Mouse (Mus musculus): ENCODE results near the gene 2310061I04Rik. TPM values are rescaled to one million over a fixed set of nuclear protein-coding genes. Genes with fewer than 3 reads are reported as not detected.
A peak's percentile ranks its signal among the peaks of the same experiment; 100 is the strongest.

Gene 2310061I04Rik
- total and polyA plus RNA-seq, 3 experiments = 3.1 to 163 (median 32.7) TPM

DNA sequence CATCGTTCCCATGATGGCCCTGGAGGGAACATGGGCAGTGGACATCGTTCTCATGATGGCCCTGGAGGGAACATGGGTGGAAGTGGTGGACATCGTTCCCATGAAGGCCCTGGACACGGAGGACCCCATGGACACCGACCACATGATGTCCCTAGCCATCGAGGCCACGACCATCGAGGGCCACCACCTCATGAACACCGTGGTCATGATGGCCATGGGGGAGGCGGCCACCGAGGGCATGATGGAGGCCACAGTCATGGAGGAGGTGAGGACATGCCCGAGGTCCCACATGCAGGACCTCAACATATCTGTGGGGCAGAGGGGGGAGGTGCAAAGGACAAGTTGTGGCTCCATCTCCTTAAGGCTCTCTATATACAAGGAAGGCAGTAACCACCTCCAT is 33.4 kb upstream of the 2310061I04Rik start:
- no peak for TF ChIP-seq POLR2AphosphoS5 (IDR thresholded peaks at IDR 0.05; ENCODE audit: insufficient replicate concordance, low read depth, low read length)
- no peak for TF ChIP-seq CTCF (IDR thresholded peaks at IDR 0.05; ENCODE audit: low read depth, low read length)
- TF ChIP-seq GATA2 (IDR thresholded peaks at IDR 0.05; ENCODE audit: borderline replicate concordance, low read depth, low read length) = no peak
- no peak for TF ChIP-seq TAL1 (conservative IDR thresholded peaks at IDR 0.05; ENCODE audit: low read depth, low read length)
- no peak for TF ChIP-seq GATA1 (IDR thresholded peaks at IDR 0.05; ENCODE audit: borderline replicate concordance, low read length)
- Histone ChIP-seq H3K27me3 (ENCODE audit: insufficient read depth, low read length) (no peaks in the 10 kb centered on the region), H3K9me3 (replicated peaks) (no peaks in the 10 kb centered on the region), H3K36me3 (replicated peaks) (peaks cover 56% of the 10 kb centered on the region), H3K4me3 (ENCODE audit: low read depth, low read length) (no peak overlapping the region), H3K4me1 (ENCODE audit: insufficient read depth, low read depth, low read length) (peaks cover 52% of the 10 kb centered on the region)
- DNase-seq (ENCODE audit: low spot score) (no peak), ATAC-seq (ENCODE audit: extremely low read depth, insufficient number of reproducible peaks, low FRiP score, poor library complexity, severe bottlenecking) (no peak)

DNA sequence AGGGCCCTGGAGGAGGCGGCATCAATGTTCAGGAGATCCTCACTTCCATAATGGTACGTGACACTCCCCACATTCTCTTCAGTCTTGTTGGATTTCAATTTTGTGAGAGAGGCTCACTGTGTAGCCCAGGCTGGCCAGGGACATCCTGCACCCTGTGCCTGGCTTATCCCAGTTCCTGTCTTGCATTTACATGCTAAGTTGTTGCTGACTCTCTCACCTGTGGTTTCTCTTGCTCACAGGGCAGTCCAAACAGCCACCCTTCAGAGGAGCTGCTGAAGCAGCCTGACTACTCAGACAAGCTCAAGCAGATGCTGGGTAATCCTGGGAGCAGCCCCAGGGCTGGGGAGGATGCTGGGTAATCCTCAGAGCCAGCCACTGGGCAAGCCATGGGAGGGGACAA is 32.3 kb upstream of the 2310061I04Rik start:
- no peak for ATAC-seq (ENCODE audit: extremely low read depth, insufficient number of reproducible peaks, low FRiP score, poor library complexity, severe bottlenecking)
- Histone ChIP-seq H3K4me3 (ENCODE audit: low read depth, low read length) (no peak overlapping the region), H3K36me3 (replicated peaks) (peaks cover 66% of the 10 kb centered on the region), H3K9me3 (replicated peaks) (no peaks in the 10 kb centered on the region), H3K27me3 (ENCODE audit: insufficient read depth, low read length) (no peaks in the 10 kb centered on the region), H3K4me1 (ENCODE audit: insufficient read depth, low read depth, low read length) (peaks cover 63% of the 10 kb centered on the region)
- DNase-seq (ENCODE audit: low spot score) = no peak
- TF ChIP-seq GATA1 (IDR thresholded peaks at IDR 0.05; ENCODE audit: borderline replicate concordance, low read length) (no peak), POLR2AphosphoS5 (IDR thresholded peaks at IDR 0.05; ENCODE audit: insufficient replicate concordance, low read depth, low read length) (no peak), CTCF (IDR thresholded peaks at IDR 0.05; ENCODE audit: low read depth, low read length) (no peak), TAL1 (conservative IDR thresholded peaks at IDR 0.05; ENCODE audit: low read depth, low read length) (no peak), GATA2 (IDR thresholded peaks at IDR 0.05; ENCODE audit: borderline replicate concordance, low read depth, low read length) (no peak)

DNA sequence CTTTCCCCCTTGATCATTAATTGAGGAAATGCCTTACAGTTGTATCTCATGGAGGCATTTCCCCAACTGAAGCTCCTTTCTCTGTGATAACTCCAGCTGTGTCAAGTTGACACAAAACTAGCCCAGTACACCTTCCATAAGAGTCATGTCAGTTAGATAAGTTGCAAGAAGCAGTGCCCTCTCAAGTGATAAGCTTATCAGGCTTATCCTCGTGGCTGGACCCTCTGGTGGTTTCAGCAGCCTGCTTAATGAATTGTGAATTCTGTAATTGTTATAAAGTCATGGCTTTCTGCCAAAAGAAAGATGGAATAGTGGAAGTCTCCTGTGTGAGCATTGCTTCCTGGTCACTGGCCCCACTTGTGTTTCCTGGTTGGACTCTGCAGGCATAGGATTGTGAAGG is 30.2 kb upstream of the 2310061I04Rik start:
- Histone ChIP-seq H3K9me3 (replicated peaks) (no peaks in the 10 kb centered on the region), H3K27me3 (ENCODE audit: insufficient read depth, low read length) (no peaks in the 10 kb centered on the region), H3K4me1 (ENCODE audit: insufficient read depth, low read depth, low read length) (peaks cover 81% of the 10 kb centered on the region), H3K36me3 (replicated peaks) (peaks cover 83% of the 10 kb centered on the region), H3K4me3 (ENCODE audit: low read depth, low read length) (no peak overlapping the region; the same call in 1 of the 2 replicates)
- ATAC-seq (ENCODE audit: extremely low read depth, insufficient number of reproducible peaks, low FRiP score, poor library complexity, severe bottlenecking) (peak; percentile 92), DNase-seq (ENCODE audit: low spot score) (peak; percentile 64)
- TF ChIP-seq TAL1 (conservative IDR thresholded peaks at IDR 0.05; ENCODE audit: low read depth, low read length) = peak; percentile 90
- no peak for TF ChIP-seq POLR2AphosphoS5 (IDR thresholded peaks at IDR 0.05; ENCODE audit: insufficient replicate concordance, low read depth, low read length)

DNA sequence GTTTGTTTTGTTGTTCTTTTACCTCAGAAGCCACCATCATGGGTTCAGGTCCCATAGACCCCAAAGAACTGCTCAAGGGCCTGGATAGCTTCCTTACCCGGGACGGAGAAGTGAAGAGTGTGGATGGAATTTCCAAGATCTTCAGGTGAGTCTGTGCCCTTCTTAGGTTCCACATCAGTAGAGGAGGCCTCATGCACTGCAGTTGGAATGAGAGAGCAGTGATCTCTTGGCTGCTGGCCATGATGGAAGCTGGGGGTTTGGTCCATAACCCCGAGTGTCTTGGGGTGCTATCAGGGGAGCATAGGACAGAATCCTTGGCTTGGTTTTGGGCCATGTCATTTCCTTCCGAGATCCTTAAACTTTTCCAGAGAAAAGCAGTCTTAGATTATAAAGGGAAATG is 26.1 kb upstream of the 2310061I04Rik start:
- peaks cover 88% of the 10 kb centered on the region for H3K4me1 ChIP-seq (ENCODE audit: insufficient read depth, low read depth, low read length)
- H3K27me3 ChIP-seq (ENCODE audit: insufficient read depth, low read length) = no peaks in the 10 kb centered on the region
- no peak overlapping the region for H3K4me3 ChIP-seq (ENCODE audit: low read depth, low read length)
- TF ChIP-seq POLR2AphosphoS5 (IDR thresholded peaks at IDR 0.05; ENCODE audit: insufficient replicate concordance, low read depth, low read length) (no peak), GATA1 (IDR thresholded peaks at IDR 0.05; ENCODE audit: borderline replicate concordance, low read length) (no peak), CTCF (IDR thresholded peaks at IDR 0.05; ENCODE audit: low read depth, low read length) (no peak), GATA2 (IDR thresholded peaks at IDR 0.05; ENCODE audit: borderline replicate concordance, low read depth, low read length) (no peak)
- no peak for DNase-seq (ENCODE audit: low spot score)
- ATAC-seq (ENCODE audit: extremely low read depth, insufficient number of reproducible peaks, low FRiP score, poor library complexity, severe bottlenecking) = no peak
- H3K9me3 ChIP-seq (replicated peaks) = no peaks in the 10 kb centered on the region
- peaks cover 70% of the 10 kb centered on the region for H3K36me3 ChIP-seq (replicated peaks)

DNA sequence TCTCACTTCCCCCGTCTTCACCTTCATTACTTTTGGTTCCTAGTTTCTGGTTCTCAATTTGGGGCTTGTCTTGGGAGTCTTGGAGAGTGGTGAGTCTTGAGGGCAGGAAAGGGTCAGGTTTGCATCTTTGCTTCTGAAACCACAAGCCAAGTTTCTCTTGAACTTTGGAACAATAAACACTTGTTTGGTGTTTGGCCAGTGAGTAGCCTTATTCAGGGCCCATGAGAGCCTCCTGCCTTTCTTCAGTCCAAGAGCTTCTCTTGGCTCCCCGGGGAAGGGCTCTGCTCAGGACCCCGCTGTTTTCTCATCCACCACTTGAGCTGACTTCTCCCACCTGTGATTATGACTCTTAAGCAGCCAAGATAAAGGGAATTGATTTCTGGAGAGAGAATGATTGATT is 25.3 kb upstream of the 2310061I04Rik start:
- Histone ChIP-seq H3K4me1 (ENCODE audit: insufficient read depth, low read depth, low read length) (peaks cover 81% of the 10 kb centered on the region), H3K36me3 (replicated peaks) (peaks cover 67% of the 10 kb centered on the region), H3K9me3 (replicated peaks) (no peaks in the 10 kb centered on the region), H3K27me3 (ENCODE audit: insufficient read depth, low read length) (no peaks in the 10 kb centered on the region), H3K4me3 (ENCODE audit: low read depth, low read length) (no peak overlapping the region; the same call in 1 of the 2 replicates)
- ATAC-seq (ENCODE audit: extremely low read depth, insufficient number of reproducible peaks, low FRiP score, poor library complexity, severe bottlenecking) (no peak), DNase-seq (ENCODE audit: low spot score) (no peak)
- TF ChIP-seq GATA1 (IDR thresholded peaks at IDR 0.05; ENCODE audit: borderline replicate concordance, low read length) = no peak
- no peak for TF ChIP-seq GATA2 (IDR thresholded peaks at IDR 0.05; ENCODE audit: borderline replicate concordance, low read depth, low read length)
- no peak for TF ChIP-seq CTCF (IDR thresholded peaks at IDR 0.05; ENCODE audit: low read depth, low read length)
- TF ChIP-seq TAL1 (conservative IDR thresholded peaks at IDR 0.05; ENCODE audit: low read depth, low read length) = no peak
- no peak; the same call in 1 of the 2 replicates for TF ChIP-seq POLR2AphosphoS5 (IDR thresholded peaks at IDR 0.05; ENCODE audit: insufficient replicate concordance, low read depth, low read length)

DNA sequence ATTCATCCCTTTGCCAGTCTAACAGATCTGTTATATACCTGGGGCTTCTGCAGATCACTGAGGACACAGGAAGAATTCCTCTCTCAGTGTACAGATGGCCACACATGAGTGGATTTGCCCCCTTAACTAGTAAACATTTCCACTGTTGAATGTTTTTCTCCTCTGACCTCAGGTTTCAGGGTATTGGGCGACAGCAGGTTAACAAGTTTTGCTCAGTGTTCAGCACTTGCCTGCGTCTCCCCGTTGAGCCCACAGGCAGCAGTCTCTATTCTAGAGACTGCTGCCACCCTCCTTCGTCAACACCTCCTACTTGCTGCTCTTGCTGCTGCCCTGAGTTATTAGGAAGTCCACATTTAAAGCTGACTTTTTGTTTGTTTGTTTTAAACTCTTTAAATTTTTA is 24.5 kb upstream of the 2310061I04Rik start:
- H3K27me3 ChIP-seq (ENCODE audit: insufficient read depth, low read length) = no peaks in the 10 kb centered on the region
- no peak overlapping the region for H3K4me3 ChIP-seq (ENCODE audit: low read depth, low read length)
- ATAC-seq (ENCODE audit: extremely low read depth, insufficient number of reproducible peaks, low FRiP score, poor library complexity, severe bottlenecking) = no peak
- H3K4me1 ChIP-seq (ENCODE audit: insufficient read depth, low read depth, low read length) = peaks cover 76% of the 10 kb centered on the region
- H3K36me3 ChIP-seq (replicated peaks) = peaks cover 69% of the 10 kb centered on the region
- no peak for DNase-seq (ENCODE audit: low spot score)
- H3K9me3 ChIP-seq (replicated peaks) = no peaks in the 10 kb centered on the region
- TF ChIP-seq POLR2AphosphoS5 (IDR thresholded peaks at IDR 0.05; ENCODE audit: insufficient replicate concordance, low read depth, low read length) (no peak), CTCF (IDR thresholded peaks at IDR 0.05; ENCODE audit: low read depth, low read length) (no peak), GATA1 (IDR thresholded peaks at IDR 0.05; ENCODE audit: borderline replicate concordance, low read length) (no peak), GATA2 (IDR thresholded peaks at IDR 0.05; ENCODE audit: borderline replicate concordance, low read depth, low read length) (no peak), TAL1 (conservative IDR thresholded peaks at IDR 0.05; ENCODE audit: low read depth, low read length) (no peak)

All from G1E (cell line).